Mouse (Mus musculus): ENCODE results near the gene Efcc1. TPM values are rescaled to one million over a fixed set of nuclear protein-coding genes. Genes with fewer than 3 reads are reported as not detected.
"Not testable (repeated sequence)": the region's sequence is repeated elsewhere in the genome, so short reads cannot be mapped to it uniquely, and the experiment has no call there.

Gene Efcc1
- polyA plus RNA-seq, 1 experiment from 2014 or later: 0.36 TPM

DNA sequence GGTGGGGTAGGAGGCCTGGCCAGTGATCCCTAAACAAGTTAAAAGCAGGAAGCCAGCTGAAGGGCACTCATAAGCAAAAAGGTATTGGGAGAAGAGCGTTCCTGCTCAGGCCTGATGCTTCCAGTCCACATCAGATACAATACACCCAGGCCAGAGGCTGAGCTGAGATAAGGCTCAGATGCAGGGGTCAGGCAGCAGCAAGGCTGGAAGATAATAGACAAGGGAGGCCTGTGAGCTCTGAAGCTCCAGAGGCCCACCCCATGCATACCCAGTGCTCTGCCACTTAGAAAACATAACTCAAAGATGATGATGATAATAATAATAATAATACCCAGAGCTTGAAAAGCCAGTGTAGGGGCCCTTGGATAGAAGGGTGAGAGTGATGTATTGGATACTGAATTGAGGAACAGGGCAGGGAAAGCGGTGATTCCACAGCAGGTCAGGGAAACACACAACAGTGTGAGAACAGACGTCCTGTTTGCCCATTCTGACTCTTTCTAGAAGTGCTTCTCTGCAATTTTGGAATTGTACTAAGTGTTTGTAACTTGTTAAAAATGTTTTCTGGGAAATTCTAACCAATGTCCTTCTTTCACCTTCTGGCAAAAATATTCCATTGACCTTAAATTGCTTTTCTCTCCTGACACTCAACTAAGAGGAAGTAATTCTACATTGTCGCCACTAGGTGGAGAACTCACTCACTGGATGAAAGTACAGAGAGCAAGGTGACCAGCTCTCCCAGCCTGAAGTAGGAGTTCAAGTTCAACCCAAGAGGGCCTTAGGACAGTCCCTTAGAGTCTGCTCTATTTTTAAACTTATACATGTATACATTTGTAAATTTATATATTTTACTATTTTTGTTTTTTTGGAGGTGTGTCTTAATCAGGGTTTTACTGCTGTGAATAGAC is 33.0 kb downstream of the Efcc1 start:
- H3K9ac ChIP-seq (replicated peaks): no peak overlapping the region
- ATAC-seq (ENCODE audit: insufficient number of reproducible peaks, insufficient read depth, low FRiP score, low TSS enrichment, low read depth): no peak
- H3K4me2 ChIP-seq: no peak overlapping the region
- no peak overlapping the region for H3K4me3 ChIP-seq (replicated peaks)
- no peaks in the 10 kb centered on the region for H3K36me3 ChIP-seq
- H3K27ac ChIP-seq: no peak overlapping the region
- no peaks in the 10 kb centered on the region for H3K27me3 ChIP-seq
- 66% methylated on average over 4 of the region's 4 CpGs for WGBS
- H3K4me1 ChIP-seq (replicated peaks): no peaks in the 10 kb centered on the region
- 0 out of 2 replicates have a peak, but pooled peaks cover 2% of the 10 kb centered on the region for H3K9me3 ChIP-seq

DNA sequence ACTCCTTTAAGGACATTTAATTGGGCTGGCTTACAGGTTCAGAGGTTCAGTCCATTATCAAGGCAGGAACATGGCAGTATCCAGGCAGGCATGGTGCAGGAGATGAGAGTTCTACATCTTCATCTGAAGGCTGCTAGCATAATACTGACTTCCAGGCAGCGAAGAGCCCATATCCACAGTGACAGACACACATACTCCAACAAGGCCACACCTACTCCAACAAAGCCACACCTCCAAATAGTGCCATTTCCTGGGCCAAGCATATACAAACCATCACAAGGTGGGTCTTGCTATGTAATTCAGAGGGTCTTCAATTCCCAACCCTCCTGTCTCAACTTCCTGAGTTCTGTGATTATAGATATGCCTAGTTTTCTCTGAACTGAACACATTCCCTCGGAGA is 33.6 kb downstream of the Efcc1 start:
- H3K36me3 ChIP-seq; H3K4me2 ChIP-seq; H3K4me1 ChIP-seq (replicated peaks); H3K27me3 ChIP-seq; H3K9me3 ChIP-seq; H3K27ac ChIP-seq; H3K9ac ChIP-seq (replicated peaks); ATAC-seq (ENCODE audit: insufficient number of reproducible peaks, insufficient read depth, low FRiP score, low TSS enrichment, low read depth); H3K4me3 ChIP-seq (replicated peaks): not testable (repeated sequence)
- 90% methylated on average over 2 of the region's 2 CpGs for WGBS

DNA sequence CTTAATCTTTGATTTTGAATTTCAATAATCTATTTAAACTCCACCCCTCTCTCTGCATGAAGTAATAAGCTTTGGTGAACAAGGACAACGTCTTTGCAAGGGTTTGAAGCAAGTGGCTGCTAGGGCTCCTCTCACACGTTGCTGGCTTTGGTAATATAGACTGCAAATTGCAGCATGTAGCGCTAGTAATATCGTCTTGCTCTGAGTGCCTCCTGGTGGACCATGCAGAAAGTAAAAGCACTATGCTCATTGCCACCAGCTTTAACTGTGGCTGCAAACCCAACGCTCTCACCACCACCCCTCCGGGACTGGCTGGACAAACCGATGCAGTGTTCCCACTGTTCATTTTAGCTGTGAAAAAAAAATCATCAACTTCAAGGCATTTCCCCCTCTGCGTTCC is 40.0 kb downstream of the Efcc1 start:
- no peak overlapping the region for H3K9ac ChIP-seq (replicated peaks)
- H3K27ac ChIP-seq: no peak overlapping the region
- no peaks in the 10 kb centered on the region for H3K27me3 ChIP-seq
- H3K9me3 ChIP-seq: 0 out of 2 replicates have a peak, but pooled peaks cover 2% of the 10 kb centered on the region
- H3K4me2 ChIP-seq: no peak overlapping the region
- no peaks in the 10 kb centered on the region for H3K4me1 ChIP-seq (replicated peaks)
- H3K36me3 ChIP-seq: no peaks in the 10 kb centered on the region
- 62% methylated on average over 8 of the region's 8 CpGs for WGBS
- no peak for ATAC-seq (ENCODE audit: insufficient number of reproducible peaks, insufficient read depth, low FRiP score, low TSS enrichment, low read depth)
- no peak overlapping the region for H3K4me3 ChIP-seq (replicated peaks)

DNA sequence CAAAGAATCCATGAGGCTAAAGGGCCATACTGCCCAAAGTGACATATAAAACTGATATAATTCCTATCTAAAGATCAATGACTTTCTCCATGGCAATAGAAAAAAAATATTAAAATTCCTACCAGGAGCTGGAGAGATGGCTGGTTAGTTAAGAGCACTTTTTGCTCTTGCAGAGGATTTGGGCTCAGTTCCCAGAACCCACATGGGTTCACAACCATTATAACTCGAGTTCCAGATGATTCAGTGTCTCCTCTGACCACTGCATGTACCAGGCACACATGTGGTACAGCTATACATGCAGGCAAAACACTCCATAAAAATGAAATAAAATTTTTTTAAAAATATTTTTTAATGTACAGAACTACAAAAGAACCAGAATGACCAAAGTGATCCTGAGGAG is 43.8 kb downstream of the Efcc1 start:
- Histone ChIP-seq H3K9ac (replicated peaks) (no peak overlapping the region), H3K36me3 (no peaks in the 10 kb centered on the region), H3K4me2 (no peak overlapping the region), H3K4me3 (replicated peaks) (no peak overlapping the region), H3K9me3 (no peaks in the 10 kb centered on the region), H3K27me3 (no peaks in the 10 kb centered on the region), H3K27ac (no peak overlapping the region), H3K4me1 (replicated peaks) (no peaks in the 10 kb centered on the region)
- no peak for ATAC-seq (ENCODE audit: insufficient number of reproducible peaks, insufficient read depth, low FRiP score, low TSS enrichment, low read depth)
- WGBS: 48% methylated on average over 1 of the region's 1 CpGs

DNA sequence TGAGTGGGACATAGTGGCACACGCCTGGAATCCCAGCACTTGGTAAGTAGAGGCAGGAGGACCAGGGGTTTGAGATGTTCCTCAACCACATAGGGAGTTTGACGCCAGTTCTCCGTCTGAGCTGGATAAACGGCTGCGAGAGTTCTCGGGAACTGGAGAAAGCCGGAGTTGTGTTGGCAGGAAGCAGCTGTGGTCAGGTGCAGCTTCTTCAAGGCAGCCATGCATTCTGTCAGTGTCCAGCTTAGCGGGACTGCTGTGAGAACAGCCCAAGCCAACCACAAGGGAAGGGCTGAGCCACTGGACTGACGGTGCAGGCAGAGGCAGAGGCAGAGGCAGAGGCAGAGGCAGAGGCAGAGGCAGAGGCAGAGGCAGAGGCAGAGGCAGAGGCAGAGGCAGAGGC is 44.2 kb downstream of the Efcc1 start:
- Histone ChIP-seq H3K27ac (no peak overlapping the region), H3K4me2 (no peak overlapping the region), H3K9me3 (no peaks in the 10 kb centered on the region), H3K4me1 (replicated peaks) (no peaks in the 10 kb centered on the region), H3K36me3 (no peaks in the 10 kb centered on the region), H3K9ac (replicated peaks) (no peak overlapping the region), H3K4me3 (replicated peaks) (no peak overlapping the region), H3K27me3 (no peaks in the 10 kb centered on the region)
- ATAC-seq (ENCODE audit: insufficient number of reproducible peaks, insufficient read depth, low FRiP score, low TSS enrichment, low read depth): no peak
- 87% methylated on average over 9 of the region's 9 CpGs for WGBS

DNA sequence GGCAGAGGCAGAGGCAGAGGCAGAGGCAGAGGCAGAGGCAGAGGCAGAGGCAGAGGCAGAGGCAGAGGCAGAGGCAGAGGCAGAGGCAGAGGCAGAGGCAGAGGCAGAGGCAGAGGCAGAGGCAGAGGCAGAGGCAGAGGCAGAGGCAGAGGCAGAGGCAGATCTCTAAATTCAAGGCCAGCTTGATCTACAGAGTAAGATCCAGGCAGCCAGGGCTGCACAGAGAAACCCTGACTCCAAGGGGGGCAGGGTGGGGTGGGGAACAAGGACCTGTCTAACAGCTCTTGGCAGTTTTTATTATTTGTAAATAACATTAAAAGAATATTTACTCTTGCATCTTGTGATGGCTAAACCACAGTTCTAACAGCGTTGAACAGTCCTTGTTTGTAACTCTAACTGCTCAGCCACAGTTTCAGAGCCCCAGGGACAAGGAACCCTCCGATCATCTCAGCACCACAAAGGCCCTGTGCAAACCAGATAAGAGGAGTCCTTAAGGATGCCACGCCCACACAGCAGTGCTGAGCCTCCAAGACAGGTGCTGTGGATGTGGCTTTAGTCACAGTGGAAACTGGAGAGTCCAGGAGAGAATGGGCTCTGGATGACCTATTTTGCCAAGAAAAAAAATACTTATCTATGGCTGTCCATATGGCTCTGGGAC is 45.0 kb downstream of the Efcc1 start:
- no peak for ATAC-seq (ENCODE audit: insufficient number of reproducible peaks, insufficient read depth, low FRiP score, low TSS enrichment, low read depth)

DNA sequence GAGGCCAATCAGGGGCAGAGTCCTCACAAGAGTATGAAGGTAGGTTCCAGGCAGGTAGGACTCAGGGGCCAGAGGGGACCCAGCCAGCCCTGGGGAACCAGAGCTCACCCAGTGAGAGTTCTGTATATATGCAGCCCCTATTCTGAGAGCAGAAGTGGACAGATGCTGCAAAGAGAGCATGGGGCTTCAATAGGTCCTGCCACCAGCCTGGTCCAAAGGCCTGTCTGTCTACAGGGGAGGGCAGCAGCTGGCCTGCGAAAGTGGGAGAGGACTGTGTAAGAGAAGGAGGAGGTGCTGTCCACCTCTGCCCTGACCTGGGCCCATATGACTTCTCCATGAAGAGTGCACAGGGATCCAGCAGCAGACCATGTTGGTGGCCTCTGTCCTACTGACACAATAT is 46.0 kb downstream of the Efcc1 start:
- Histone ChIP-seq H3K9me3 (no peaks in the 10 kb centered on the region), H3K27ac (no peak overlapping the region)

More for the DNA sequence above, 45.0 kb downstream of the Efcc1 start:
- WGBS: 67% methylated on average over 3 of the region's 3 CpGs
- no peak overlapping the region for H3K4me3 ChIP-seq (replicated peaks)
- no peak overlapping the region for H3K9ac ChIP-seq (replicated peaks)
- H3K4me1 ChIP-seq (replicated peaks): no peaks in the 10 kb centered on the region
- no peak overlapping the region for H3K27ac ChIP-seq
- H3K4me2 ChIP-seq: no peak overlapping the region
- no peaks in the 10 kb centered on the region for H3K27me3 ChIP-seq
- H3K36me3 ChIP-seq: no peaks in the 10 kb centered on the region
- H3K9me3 ChIP-seq: no peaks in the 10 kb centered on the region

DNA sequence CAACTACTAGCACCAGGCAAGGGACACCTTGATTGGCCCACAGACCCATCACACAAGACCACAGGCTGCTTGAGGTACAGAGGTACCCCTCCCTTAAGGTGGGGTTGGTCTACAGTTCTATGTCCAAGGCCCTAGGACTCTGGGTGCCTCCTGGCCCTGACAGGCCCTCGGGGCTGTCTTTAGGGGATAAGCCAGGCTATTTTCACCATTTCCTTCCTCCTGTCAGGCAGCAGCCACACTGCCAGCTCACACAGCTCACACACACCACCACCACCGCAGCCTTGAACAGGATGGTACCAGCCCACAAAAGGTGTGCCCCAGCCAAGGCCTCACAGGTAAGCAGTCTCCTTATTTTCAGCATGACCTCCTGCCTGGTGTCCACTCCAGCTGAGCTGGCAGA is 47.2 kb downstream of the Efcc1 start, which contains the start of gene Gp9:
TSS of gene Gp9 (plus strand) at position 231 of the 400 bp plus-strand sequence.
- H3K4me2 ChIP-seq: no peak within 1 kb of the TSS
- no peak for ATAC-seq (ENCODE audit: insufficient number of reproducible peaks, insufficient read depth, low FRiP score, low TSS enrichment, low read depth)
- H3K36me3 ChIP-seq: no peaks in the 10 kb centered on the region
- no peak within 1 kb of the TSS for H3K9ac ChIP-seq (replicated peaks)
- no peaks in the 10 kb centered on the region for H3K27me3 ChIP-seq
- WGBS: 76% methylated on average over 2 of the region's 2 CpGs
- H3K4me3 ChIP-seq (replicated peaks): no peak within 1 kb of the TSS
- no peaks in the 10 kb centered on the region for H3K9me3 ChIP-seq
- H3K4me1 ChIP-seq (replicated peaks): no peaks in the 10 kb centered on the region
- H3K27ac ChIP-seq: no peak within 1 kb of the TSS

More for the DNA sequence above, 46.0 kb downstream of the Efcc1 start:
- ATAC-seq (ENCODE audit: insufficient number of reproducible peaks, insufficient read depth, low FRiP score, low TSS enrichment, low read depth): no peak
- Histone ChIP-seq H3K4me3 (replicated peaks) (no peak overlapping the region), H3K36me3 (no peaks in the 10 kb centered on the region), H3K4me2 (no peak overlapping the region), H3K4me1 (replicated peaks) (no peaks in the 10 kb centered on the region), H3K9ac (replicated peaks) (no peak overlapping the region), H3K27me3 (no peaks in the 10 kb centered on the region)
- WGBS: 82% methylated on average over 1 of the region's 1 CpGs

DNA sequence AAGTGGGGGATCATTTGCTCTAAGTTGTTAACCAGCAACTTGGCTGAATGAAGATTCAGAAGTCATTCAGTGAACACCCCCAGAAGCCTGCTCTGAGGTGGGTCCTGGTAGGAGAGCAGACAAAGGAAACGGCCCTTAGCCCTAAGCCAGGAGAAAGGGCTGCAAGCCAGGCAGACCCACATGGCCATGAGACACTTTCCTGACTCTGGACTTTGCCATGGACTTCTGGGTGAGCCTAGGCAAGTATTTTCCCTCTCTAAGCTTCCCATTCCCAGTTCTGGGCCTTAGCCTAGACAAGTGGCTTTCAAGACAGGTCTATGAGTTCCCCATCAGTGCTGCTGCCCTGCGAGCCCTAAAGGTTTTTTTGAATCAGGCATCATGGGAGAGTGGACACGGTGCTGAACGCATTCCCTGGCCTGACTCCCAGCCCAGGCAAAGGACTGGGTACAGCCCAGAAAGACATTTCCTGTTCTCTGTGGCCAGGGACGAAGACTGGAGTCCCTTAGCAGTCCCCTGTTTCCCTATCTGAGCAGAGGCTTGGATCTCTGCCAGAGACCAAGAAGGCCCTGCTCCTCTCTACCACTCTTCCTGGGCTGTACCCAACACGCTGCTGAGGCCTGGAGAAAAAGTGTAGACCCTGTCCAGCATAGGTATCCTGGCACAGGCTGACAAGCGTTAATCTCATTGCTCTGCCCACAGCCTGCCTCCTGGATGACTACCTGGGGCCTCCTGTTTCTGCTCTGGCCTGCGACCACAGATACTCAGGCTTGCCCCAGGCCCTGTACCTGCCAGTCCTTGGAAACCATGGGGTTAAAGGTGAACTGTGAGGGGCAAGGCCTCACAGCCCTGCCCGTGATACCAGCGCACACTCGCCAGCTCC is 47.9 kb downstream of the Efcc1 start:
- H3K27me3 ChIP-seq: no peaks in the 10 kb centered on the region
- no peaks in the 10 kb centered on the region for H3K36me3 ChIP-seq
- H3K4me3 ChIP-seq (replicated peaks): no peak overlapping the region
- no peak overlapping the region for H3K4me2 ChIP-seq
- H3K27ac ChIP-seq: no peak overlapping the region
- WGBS: 81% methylated on average over 11 of the region's 11 CpGs
- H3K9me3 ChIP-seq: no peaks in the 10 kb centered on the region
- no peak for ATAC-seq (ENCODE audit: insufficient number of reproducible peaks, insufficient read depth, low FRiP score, low TSS enrichment, low read depth)
- H3K4me1 ChIP-seq (replicated peaks): no peaks in the 10 kb centered on the region
- H3K9ac ChIP-seq (replicated peaks): no peak overlapping the region

DNA sequence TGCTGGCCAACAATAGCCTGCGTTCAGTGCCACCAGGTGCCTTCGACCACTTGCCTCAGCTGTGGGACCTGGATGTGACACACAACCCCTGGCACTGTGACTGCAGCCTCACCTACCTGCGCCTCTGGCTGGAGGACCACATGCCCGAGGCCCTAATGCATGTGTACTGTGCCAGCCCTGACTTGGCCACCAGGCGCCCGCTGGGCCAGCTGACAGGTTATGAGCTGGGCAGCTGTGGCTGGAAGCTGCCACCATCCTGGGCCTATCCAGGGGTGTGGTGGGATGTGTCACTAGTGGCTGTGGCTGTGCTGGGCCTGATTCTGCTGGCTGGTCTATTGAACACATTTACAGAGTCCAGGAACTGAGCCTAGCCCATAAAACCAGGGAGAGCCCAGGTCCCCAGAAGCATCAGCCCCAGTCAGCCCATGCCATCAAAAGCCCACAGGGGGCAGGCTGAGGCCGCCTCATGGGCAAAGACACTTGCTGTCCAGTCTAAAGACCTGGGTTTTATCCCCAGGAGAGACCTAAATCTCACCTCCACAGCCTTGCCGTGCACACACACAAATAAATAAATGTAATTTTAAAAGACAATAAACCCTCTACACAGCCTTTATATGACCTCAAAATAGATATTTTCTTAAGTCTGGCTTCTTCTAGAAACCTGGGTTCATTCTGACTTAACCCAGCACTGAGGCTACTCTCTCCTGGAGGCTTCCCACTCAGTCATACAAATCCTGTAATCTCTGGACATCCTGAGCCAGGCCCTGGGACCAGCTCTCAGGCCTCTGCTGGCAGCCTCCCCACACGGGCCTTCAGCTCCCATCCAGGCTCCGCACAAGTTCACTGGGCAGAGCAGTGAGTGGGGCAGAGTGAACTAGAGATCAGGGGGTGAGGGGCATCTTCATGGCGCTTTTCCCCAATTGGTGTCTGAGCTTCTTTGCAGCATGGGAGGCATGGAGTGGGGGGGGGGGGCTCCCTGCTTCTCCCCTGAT is 48.8 kb downstream of the Efcc1 start:
- no peaks in the 10 kb centered on the region for H3K9me3 ChIP-seq
- H3K9ac ChIP-seq (replicated peaks): no peak overlapping the region; the same call in 1 of the 2 replicates
- H3K36me3 ChIP-seq: no peaks in the 10 kb centered on the region
- H3K27ac ChIP-seq: no peak overlapping the region
- 80% methylated on average over 11 of the region's 11 CpGs for WGBS
- H3K4me1 ChIP-seq (replicated peaks): no peaks in the 10 kb centered on the region
- no peak overlapping the region for H3K4me3 ChIP-seq (replicated peaks)
- no peak overlapping the region for H3K4me2 ChIP-seq
- ATAC-seq (ENCODE audit: insufficient number of reproducible peaks, insufficient read depth, low FRiP score, low TSS enrichment, low read depth): no peak
- H3K27me3 ChIP-seq: no peaks in the 10 kb centered on the region

Data from limb, embryonic 12.5 days (tissue).